Mouse (Mus musculus) bone marrow, adult 2 months (tissue): ENCODE results near the gene Gm38119. TPM values are rescaled to one million over a fixed set of nuclear protein-coding genes. Genes with fewer than 3 reads are reported as not detected.

ENCODE experiments used
- H3K27ac ChIP-seq: fragments of 200-500 bp; 2 replicates; pipeline ENCODE4 v1.5.1; 2012; ENCODE audit warnings: low read depth, mild to moderate bottlenecking, control low read depth, inconsistent platforms, low read length; ENCODE audit not compliant: control insufficient read depth, poor library complexity, insufficient read depth
- H3K4me1 ChIP-seq: fragments of 200-500 bp; 2 replicates; pipeline ENCODE4 v1.6.1; 2011; ENCODE audit warnings: low read length; ENCODE audit not compliant: control insufficient read depth, insufficient read depth
- H3K4me3 ChIP-seq: fragments of 200-500 bp; replicated peaks from 2 replicates; pipeline ENCODE3; 2011; ENCODE audit warnings: mild to moderate bottlenecking, low read depth, low read length, control low read depth; ENCODE audit not compliant: control insufficient read depth
- CTCF ChIP-seq: fragments of 200-500 bp; IDR thresholded peaks from 2 replicates; pipeline ENCODE4 v1.5.1; 2011; ENCODE audit warnings: low read length, control low read depth; ENCODE audit not compliant: control insufficient read depth, insufficient read depth
- POLR2A ChIP-seq: fragments of 200-500 bp; IDR thresholded peaks from 2 replicates; pipeline ENCODE4 v1.6.1; 2011; ENCODE audit warnings: low read depth, mild to moderate bottlenecking, control low read depth, low read length, borderline replicate concordance; ENCODE audit not compliant: control insufficient read depth
- WGBS: fragments of 180-500 bp; shearing (Covaris S2); methylation state at CpG from one replicate; pipeline ENCODE4 v1.1.7; 2018; 5-methylcytosine and 5-hydroxymethylcytosine counted together
- polyA plus RNA-seq: library from polyadenylated mRNA; stranded (reverse); fragments of >200 nt; gene quantifications from 2 replicates; pipeline ENCODE4 v1.2.4, GENCODE M21; 2011; ENCODE audit warnings: low replicate concordance; ENCODE audit not compliant: missing spikeins, insufficient read depth, insufficient read length

The Gm38119 gene
- not detected in 2 replicates for polyA plus RNA-seq

GRCm38 (mm10) chr3:92738996-92739395, at the start of gene Gm38119:
TSS of gene Gm38119 (minus strand) at chr3:92739096.
- 59% methylated on average over 1 of the region's 1 CpGs for WGBS
- H3K4me1 ChIP-seq = no peaks in the 10 kb centered on the region
- H3K4me3 ChIP-seq = no peak within 1 kb of the TSS
- TF ChIP-seq POLR2A = no peak
- TF ChIP-seq CTCF = no peak
- no peak within 1 kb of the TSS for H3K27ac ChIP-seq

GRCm38 (mm10) chr3:92778799-92779198, 39.9 kb upstream of the Gm38119 start, which contains the start of gene Lce1i:
TSS of gene Lce1i (minus strand) at chr3:92778899.
- 68% methylated on average over 1 of the region's 1 CpGs for WGBS
- no peaks in the 10 kb centered on the region for H3K4me1 ChIP-seq
- TF ChIP-seq CTCF (no peak), POLR2A (no peak)
- no peak within 1 kb of the TSS for H3K4me3 ChIP-seq
- H3K27ac ChIP-seq = no peak within 1 kb of the TSS

- no peaks in the 10 kb centered on the region for H3K4me1 ChIP-seq
- TF ChIP-seq CTCF = no peak
- no peak for TF ChIP-seq POLR2A
- 22% methylated on average over 3 of the region's 3 CpGs for whole genome bisulfite sequencing
- no peak overlapping the region for H3K4me3 ChIP-seq
- no peak overlapping the region for H3K27ac ChIP-seq
Measured at GRCm38 (mm10) chr3:92771573-92771972, 32.7 kb upstream of the Gm38119 start.

- no peak within 1 kb of the TSS for H3K27ac ChIP-seq
- WGBS = 93% methylated on average over 1 of the region's 1 CpGs
- no peaks in the 10 kb centered on the region for H3K4me1 ChIP-seq
- no peak within 1 kb of the TSS for H3K4me3 ChIP-seq
- no peak for TF ChIP-seq CTCF
- no peak for TF ChIP-seq POLR2A
Measured at GRCm38 (mm10) chr3:92764965-92765364, 26.1 kb upstream of the Gm38119 start, which contains the start of gene Lce1h. TSS of gene Lce1h (minus strand) at chr3:92765065.

DNA sequence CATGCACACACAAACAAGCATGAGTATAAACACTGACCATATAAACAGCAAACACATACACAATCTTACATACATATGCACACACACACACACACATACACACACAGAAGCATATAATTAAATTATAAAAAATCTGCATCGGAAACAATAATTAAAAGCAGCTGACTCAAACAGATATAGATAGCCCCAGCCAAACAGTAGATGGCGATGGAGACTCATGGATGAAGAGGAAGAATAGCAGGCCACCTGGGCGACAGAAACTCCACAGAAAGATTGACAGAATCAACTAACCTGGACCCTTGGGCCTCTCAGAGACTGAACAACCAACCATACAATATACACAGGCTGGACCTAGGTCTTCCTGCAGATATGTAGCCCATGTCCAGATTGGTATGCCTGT, 14.3 kb upstream of the Gm38119 start:
- 41% methylated on average over 3 of the region's 3 CpGs for WGBS
- H3K4me1 ChIP-seq = no peaks in the 10 kb centered on the region
- H3K27ac ChIP-seq = no peak overlapping the region
- no peak overlapping the region for H3K4me3 ChIP-seq
- no peak for TF ChIP-seq CTCF
- no peak for TF ChIP-seq POLR2A

- Histone ChIP-seq H3K27ac (no peak within 1 kb of the TSS), H3K4me3 (no peak within 1 kb of the TSS), H3K4me1 (no peaks in the 10 kb centered on the region)
- WGBS = 82% methylated on average over 1 of the region's 1 CpGs
- TF ChIP-seq CTCF (no peak), POLR2A (no peak)
Measured at GRCm38 (mm10) chr3:92752238-92752637, 13.3 kb upstream of the Gm38119 start, which contains the start of gene Lce1g. TSS of gene Lce1g (minus strand) at chr3:92752338.

DNA sequence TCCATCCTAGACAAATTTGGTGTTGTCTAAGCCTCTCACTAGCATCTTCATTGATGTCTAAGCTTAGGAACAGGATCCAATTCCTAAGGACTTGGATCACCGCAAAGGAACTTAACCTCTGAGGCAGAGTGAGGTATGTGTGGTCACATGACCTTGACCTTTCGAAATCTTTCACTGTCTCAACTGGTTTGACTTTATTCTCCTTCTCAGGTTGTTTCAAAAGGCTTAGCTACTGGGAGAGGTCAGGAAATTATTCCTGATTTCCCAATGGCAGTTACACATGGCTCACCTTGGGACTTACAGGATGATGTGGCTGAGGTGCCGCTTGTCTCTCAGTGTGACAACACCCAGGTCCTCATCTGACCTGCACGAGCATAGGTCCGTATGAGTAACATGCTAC, 16.3 kb downstream of the Gm38119 start:
- H3K4me3 ChIP-seq = no peak overlapping the region
- 83% methylated on average over 5 of the region's 5 CpGs for WGBS
- TF ChIP-seq CTCF (no peak), POLR2A (no peak)
- no peak overlapping the region for H3K27ac ChIP-seq
- no peaks in the 10 kb centered on the region for H3K4me1 ChIP-seq

DNA sequence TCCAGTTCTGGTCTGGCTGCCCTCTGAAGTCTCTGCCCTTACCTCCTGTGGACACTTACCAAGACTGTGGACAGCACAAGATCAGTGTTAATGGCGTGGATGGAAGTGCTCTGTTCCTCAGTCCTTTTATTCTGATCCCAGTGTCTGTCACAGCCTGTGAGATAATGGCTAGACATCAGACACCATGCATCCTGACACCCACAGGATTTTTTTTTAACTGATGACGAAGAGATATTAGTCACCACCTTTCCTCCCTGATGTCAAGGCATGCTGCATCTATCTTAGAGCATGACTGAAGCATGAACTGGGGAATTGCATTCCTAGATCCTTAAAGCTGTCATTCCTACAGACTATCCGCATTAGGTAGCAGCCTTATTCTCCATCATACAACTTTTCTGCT, 18.6 kb downstream of the Gm38119 start, which contains the start of gene Lce1f:
TSS of gene Lce1f (minus strand) at position 101 of the 400 bp plus-strand sequence.
- 69% methylated on average over 3 of the region's 3 CpGs for WGBS
- Histone ChIP-seq H3K4me3 (no peak within 1 kb of the TSS), H3K4me1 (no peaks in the 10 kb centered on the region), H3K27ac (no peak within 1 kb of the TSS)
- TF ChIP-seq CTCF = no peak
- no peak for TF ChIP-seq POLR2A

GRCm38 (mm10) chr3:92715122-92715521, 23.8 kb downstream of the Gm38119 start:
- Histone ChIP-seq H3K4me1 (no peaks in the 10 kb centered on the region), H3K4me3 (no peak overlapping the region), H3K27ac (no peak overlapping the region)
- TF ChIP-seq CTCF (no peak), POLR2A (no peak)

DNA sequence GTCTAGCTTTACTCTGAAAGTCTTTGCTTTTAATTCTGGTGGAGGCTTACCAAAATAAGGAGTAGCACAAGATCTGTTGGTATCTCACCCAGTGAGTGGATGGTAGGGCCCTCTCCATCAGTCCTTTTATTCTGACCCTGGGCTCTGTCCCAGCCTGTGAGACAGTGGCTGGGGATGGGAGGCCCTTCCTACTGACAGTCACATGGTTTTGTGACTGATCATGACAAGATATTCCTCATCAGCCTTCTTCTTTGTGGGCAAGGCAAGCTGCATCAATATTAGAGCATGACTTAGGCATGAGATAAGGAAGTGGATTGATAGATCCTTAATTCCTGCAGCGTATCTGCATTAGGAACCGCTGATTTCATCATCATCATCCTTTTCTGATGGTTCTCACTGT, 29.9 kb downstream of the Gm38119 start, which contains the start of gene Lce1e:
TSS of gene Lce1e (minus strand) at position 101 of the 400 bp plus-strand sequence.
- H3K27ac ChIP-seq = no peak within 1 kb of the TSS
- no peak within 1 kb of the TSS for H3K4me3 ChIP-seq
- TF ChIP-seq POLR2A = no peak
- no peaks in the 10 kb centered on the region for H3K4me1 ChIP-seq
- whole genome bisulfite sequencing = 75% methylated on average over 2 of the region's 2 CpGs
